Mouse (Mus musculus): ENCODE results near the gene Zfp57. TPM values are rescaled to one million over a fixed set of nuclear protein-coding genes. Genes with fewer than 3 reads are reported as not detected.
"Not testable (repeated sequence)": the region's sequence is repeated elsewhere in the genome, so short reads cannot be mapped to it uniquely, and the experiment has no call there.

The Zfp57 gene
- polyA plus RNA-seq, 1 experiment from 2014 or later: 2.3 TPM

GRCm38 (mm10) chr17:36981845-36982244 is 19.1 kb upstream of the Zfp57 start:
- peaks cover 5% of the 10 kb centered on the region; the same call in 1 of the 2 replicates for H3K27me3 ChIP-seq (ENCODE audit: insufficient read depth, low read length)
- 21% methylated on average over 4 of the region's 4 CpGs for WGBS (ENCODE audit: insufficient replicate concordance)
- no peak for TF ChIP-seq EP300 (IDR thresholded peaks at IDR 0.05; ENCODE audit: low read depth)
- TF ChIP-seq CTCF (IDR thresholded peaks at IDR 0.05; ENCODE audit: low read depth): no peak

GRCm38 (mm10) chr17:36982253-36983155 is 18.5 kb upstream of the Zfp57 start:
- no peaks in the 10 kb centered on the region for H3K9me3 ChIP-seq (ENCODE audit: low read length)
- H3K4me2 ChIP-seq (ENCODE audit: low read depth, low read length): no peak overlapping the region
- H3K27ac ChIP-seq (ENCODE audit: low read depth): no peak overlapping the region
- peaks cover 10% of the 10 kb centered on the region; the same call in 1 of the 2 replicates for H3K27me3 ChIP-seq (ENCODE audit: insufficient read depth, low read length)
- no peaks in the 10 kb centered on the region for H3K36me3 ChIP-seq (replicated peaks; ENCODE audit: insufficient read depth, low read length)
- no peak for DNase-seq
- no peak for ATAC-seq
- 48% methylated on average over 5 of the region's 5 CpGs for WGBS (ENCODE audit: insufficient replicate concordance)
- TF ChIP-seq EP300 (IDR thresholded peaks at IDR 0.05; ENCODE audit: low read depth) (no peak), CTCF (IDR thresholded peaks at IDR 0.05; ENCODE audit: low read depth) (no peak)
- H3K9ac ChIP-seq (replicated peaks): no peak overlapping the region
- H3K4me1 ChIP-seq (ENCODE audit: insufficient read depth): no peaks in the 10 kb centered on the region
- H3K4me3 ChIP-seq (ENCODE audit: low read depth, low read length): no peak overlapping the region

More at GRCm38 (mm10) chr17:36981845-36982244, 19.1 kb upstream of the Zfp57 start:
- H3K4me1 ChIP-seq (ENCODE audit: insufficient read depth): no peaks in the 10 kb centered on the region
- no peaks in the 10 kb centered on the region for H3K36me3 ChIP-seq (replicated peaks; ENCODE audit: insufficient read depth, low read length)
- no peak overlapping the region for H3K9ac ChIP-seq (replicated peaks)
- DNase-seq: no peak
- ATAC-seq: no peak
- peak overlapping the region; percentile 54 for H3K4me2 ChIP-seq (ENCODE audit: low read depth, low read length)
- H3K4me3 ChIP-seq (ENCODE audit: low read depth, low read length): peak overlapping the region; percentile 7; the same call in 1 of the 2 replicates
- H3K9me3 ChIP-seq (ENCODE audit: low read length): no peaks in the 10 kb centered on the region
- H3K27ac ChIP-seq (ENCODE audit: low read depth): no peak overlapping the region

GRCm38 (mm10) chr17:36988475-36988874 is 12.5 kb upstream of the Zfp57 start:
- DNase-seq (no peak), ATAC-seq (no peak; the same call in 1 of the 2 replicates)
- TF ChIP-seq CTCF (IDR thresholded peaks at IDR 0.05; ENCODE audit: low read depth): no peak
- no peak for TF ChIP-seq EP300 (IDR thresholded peaks at IDR 0.05; ENCODE audit: low read depth)
- Histone ChIP-seq H3K9me3 (ENCODE audit: low read length) (no peaks in the 10 kb centered on the region), H3K4me3 (ENCODE audit: low read depth, low read length) (no peak overlapping the region), H3K27ac (ENCODE audit: low read depth) (no peak overlapping the region), H3K9ac (replicated peaks) (no peak overlapping the region), H3K36me3 (replicated peaks; ENCODE audit: insufficient read depth, low read length) (no peaks in the 10 kb centered on the region), H3K4me2 (ENCODE audit: low read depth, low read length) (no peak overlapping the region), H3K4me1 (ENCODE audit: insufficient read depth) (no peaks in the 10 kb centered on the region), H3K27me3 (ENCODE audit: insufficient read depth, low read length) (peaks cover 31% of the 10 kb centered on the region)
- WGBS (ENCODE audit: insufficient replicate concordance): 6% methylated on average over 24 of the region's 24 CpGs

DNA sequence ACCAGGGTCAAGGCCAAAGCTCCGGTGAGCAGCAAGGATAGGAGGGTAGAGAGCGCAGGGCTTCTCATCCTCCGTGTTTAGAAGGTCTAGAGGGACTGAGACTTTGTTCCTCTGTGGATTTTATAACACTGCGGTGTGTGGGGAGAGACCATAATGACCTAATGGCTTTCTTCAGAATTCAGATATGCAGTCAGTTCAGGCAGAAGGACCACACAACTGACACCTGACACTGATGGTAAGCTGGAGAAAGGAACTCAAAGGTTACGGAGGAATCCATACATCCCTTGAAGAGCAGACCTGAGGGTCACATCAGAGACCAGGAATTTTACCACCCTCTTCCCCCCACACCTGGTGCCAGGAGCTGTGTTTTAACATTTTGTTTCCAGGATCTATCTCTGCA is 11.5 kb upstream of the Zfp57 start, which contains the start of gene H2-M5:
Gene H2-M5, minus strand, starts transcription at position 101 of the 400 bp plus-strand sequence.
- no peak for TF ChIP-seq EP300 (IDR thresholded peaks at IDR 0.05; ENCODE audit: low read depth)
- no peak for TF ChIP-seq CTCF (IDR thresholded peaks at IDR 0.05; ENCODE audit: low read depth)
- no peaks in the 10 kb centered on the region for H3K9me3 ChIP-seq (ENCODE audit: low read length)
- DNase-seq: no peak
- no peak within 1 kb of the TSS for H3K9ac ChIP-seq (replicated peaks)
- WGBS (ENCODE audit: insufficient replicate concordance): 31% methylated on average over 5 of the region's 5 CpGs
- no peak within 1 kb of the TSS for H3K27ac ChIP-seq (ENCODE audit: low read depth)
- no peak for ATAC-seq
- H3K36me3 ChIP-seq (replicated peaks; ENCODE audit: insufficient read depth, low read length): no peaks in the 10 kb centered on the region
- H3K4me3 ChIP-seq (ENCODE audit: low read depth, low read length): no peak within 1 kb of the TSS
- no peaks in the 10 kb centered on the region for H3K4me1 ChIP-seq (ENCODE audit: insufficient read depth)
- peaks cover 31% of the 10 kb centered on the region for H3K27me3 ChIP-seq (ENCODE audit: insufficient read depth, low read length)
- H3K4me2 ChIP-seq (ENCODE audit: low read depth, low read length): no peak within 1 kb of the TSS

DNA sequence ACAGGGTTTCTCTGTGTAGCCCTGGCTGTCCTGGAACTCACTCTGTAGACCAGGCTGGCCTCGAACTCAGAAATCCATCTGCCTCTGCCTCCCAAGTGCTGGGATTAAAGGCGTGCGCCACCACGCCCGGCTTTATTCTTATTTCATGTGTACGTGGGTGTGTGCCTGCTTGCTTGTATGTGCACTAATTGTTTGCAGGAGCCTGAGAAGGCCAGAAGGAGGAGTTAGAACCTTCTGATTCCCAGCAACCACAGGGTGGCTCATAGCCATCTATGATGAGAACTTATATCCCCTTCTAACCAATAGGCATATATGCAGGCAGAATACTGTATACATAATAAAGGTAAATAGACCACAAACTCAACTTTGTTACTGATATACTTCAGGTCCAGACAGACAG is 10.3 kb upstream of the Zfp57 start:
- not testable (repeated sequence) for H3K4me1 ChIP-seq (ENCODE audit: insufficient read depth)
- WGBS (ENCODE audit: insufficient replicate concordance): 85% methylated on average over 5 of the region's 6 CpGs
- H3K27me3 ChIP-seq (ENCODE audit: insufficient read depth, low read length): peaks cover 31% of the 10 kb centered on the region

DNA sequence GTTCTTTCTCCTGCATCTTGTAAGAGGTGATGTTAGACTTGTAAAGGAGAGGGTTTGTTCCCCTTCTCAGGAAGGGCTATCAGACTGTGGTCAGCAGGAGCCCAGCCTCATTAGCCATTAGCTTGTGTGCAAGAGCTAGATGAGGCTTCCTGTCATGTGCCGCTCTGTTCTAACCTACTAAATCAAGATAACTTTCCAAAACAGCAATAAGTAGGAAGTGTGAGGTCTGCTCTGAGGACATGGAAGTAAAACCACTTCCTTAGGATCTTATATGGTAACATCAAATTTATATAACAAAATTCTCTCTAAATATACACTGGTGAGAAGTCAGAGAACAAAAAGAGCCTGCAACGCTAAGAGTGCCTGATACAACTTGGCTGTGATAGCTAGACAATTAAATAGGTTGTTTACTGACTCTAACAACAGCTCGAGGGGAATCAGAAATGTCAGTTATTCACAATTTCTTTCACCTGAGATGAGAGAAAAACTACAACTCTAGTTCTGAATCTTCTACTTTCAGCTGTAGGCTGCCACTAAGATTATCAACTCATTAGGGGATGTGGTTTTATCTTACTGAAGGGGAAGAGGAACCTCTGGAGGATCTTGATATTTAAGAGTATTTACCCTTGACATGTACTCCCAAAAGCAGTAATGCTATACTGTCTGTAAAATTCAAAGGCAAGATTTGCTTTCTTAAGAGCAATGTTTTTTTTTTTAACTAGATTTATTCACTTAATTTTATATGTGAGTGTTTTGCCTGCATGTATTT is 8.4 kb upstream of the Zfp57 start:
- H3K27ac ChIP-seq (ENCODE audit: low read depth): no peak overlapping the region
- TF ChIP-seq CTCF (IDR thresholded peaks at IDR 0.05; ENCODE audit: low read depth) (no peak), EP300 (IDR thresholded peaks at IDR 0.05; ENCODE audit: low read depth) (no peak)
- no peaks in the 10 kb centered on the region for H3K9me3 ChIP-seq (ENCODE audit: low read length)
- H3K4me3 ChIP-seq (ENCODE audit: low read depth, low read length): no peak overlapping the region
- ATAC-seq (no peak), DNase-seq (no peak)
- no peak overlapping the region for H3K9ac ChIP-seq (replicated peaks)
- no peaks in the 10 kb centered on the region for H3K36me3 ChIP-seq (replicated peaks; ENCODE audit: insufficient read depth, low read length)
- H3K4me2 ChIP-seq (ENCODE audit: low read depth, low read length): no peak overlapping the region
- WGBS (ENCODE audit: insufficient replicate concordance): 28% methylated on average over 3 of the region's 3 CpGs
- H3K27me3 ChIP-seq (ENCODE audit: insufficient read depth, low read length): peaks cover 20% of the 10 kb centered on the region
- no peaks in the 10 kb centered on the region for H3K4me1 ChIP-seq (ENCODE audit: insufficient read depth)

More for the DNA sequence above, 10.3 kb upstream of the Zfp57 start:
- not testable (repeated sequence) for H3K9me3 ChIP-seq (ENCODE audit: low read length); H3K27ac ChIP-seq (ENCODE audit: low read depth); H3K9ac ChIP-seq (replicated peaks); DNase-seq; ATAC-seq; H3K4me3 ChIP-seq (ENCODE audit: low read depth, low read length); H3K36me3 ChIP-seq (replicated peaks; ENCODE audit: insufficient read depth, low read length); H3K4me2 ChIP-seq (ENCODE audit: low read depth, low read length)

All from liver, postnatal 0 days (tissue).